Mouse (Mus musculus): ENCODE measurements at regions not wholly inside any gene's neighbourhood (a gene's known extent, or its start where the extent isn't known, plus 50 kb on each side); places are given as distances from the start of the nearest gene placed in this dataset.

GRCm38 (mm10) chr2:103848923-103849700 is 51.7 kb upstream of the Caprin1 start:
- Histone ChIP-seq H3K36me3 (no peaks in the 10 kb centered on the region), H3K4me1 (no peaks in the 10 kb centered on the region), H3K4me3 (no peak overlapping the region), H3K27me3 (ENCODE audit: low read depth, poor library complexity, severe bottlenecking) (no peaks in the 10 kb centered on the region), H3K9me3 (replicated peaks) (no peaks in the 10 kb centered on the region), H3K27ac (peak overlapping the region; percentile 38)
- DNase-seq (ENCODE audit: low spot score) = peak; percentile 52
- whole genome bisulfite sequencing = 78% methylated on average over 9 of the region's 9 CpGs

- 86% methylated on average over 9 of the region's 9 CpGs for WGBS
- Histone ChIP-seq H3K9me3 (replicated peaks) (no peaks in the 10 kb centered on the region), H3K36me3 (no peaks in the 10 kb centered on the region), H3K4me1 (no peaks in the 10 kb centered on the region), H3K4me3 (no peak overlapping the region), H3K27me3 (ENCODE audit: low read depth, poor library complexity, severe bottlenecking) (no peaks in the 10 kb centered on the region), H3K27ac (no peak overlapping the region)
- DNase-seq (ENCODE audit: low spot score) = no peak
Measured at GRCm38 (mm10) chr2:103849766-103850530, 52.5 kb upstream of the Caprin1 start.

GRCm38 (mm10) chr2:103850531-103850816 is 53.0 kb upstream of the Caprin1 start:
- Histone ChIP-seq H3K36me3 (no peaks in the 10 kb centered on the region), H3K27ac (no peak overlapping the region), H3K27me3 (ENCODE audit: low read depth, poor library complexity, severe bottlenecking) (no peaks in the 10 kb centered on the region), H3K9me3 (replicated peaks) (no peaks in the 10 kb centered on the region), H3K4me3 (no peak overlapping the region), H3K4me1 (no peaks in the 10 kb centered on the region)
- WGBS = 93% methylated on average over 5 of the region's 5 CpGs
- DNase-seq (ENCODE audit: low spot score) = no peak

- Histone ChIP-seq H3K4me1 (no peaks in the 10 kb centered on the region), H3K9me3 (replicated peaks) (no peaks in the 10 kb centered on the region), H3K27ac (no peak overlapping the region), H3K4me3 (no peak overlapping the region), H3K36me3 (no peaks in the 10 kb centered on the region), H3K27me3 (ENCODE audit: low read depth, poor library complexity, severe bottlenecking) (no peaks in the 10 kb centered on the region)
- no peak for DNase-seq (ENCODE audit: low spot score)
- 83% methylated on average over 3 of the region's 3 CpGs for WGBS
Measured at GRCm38 (mm10) chr2:103851171-103851570, 53.7 kb upstream of the Caprin1 start.

- H3K4me3 ChIP-seq = no peak overlapping the region
- H3K4me1 ChIP-seq = no peaks in the 10 kb centered on the region
- no peaks in the 10 kb centered on the region for H3K27me3 ChIP-seq (ENCODE audit: low read depth, poor library complexity, severe bottlenecking)
- H3K36me3 ChIP-seq = no peaks in the 10 kb centered on the region
- H3K9me3 ChIP-seq (replicated peaks) = peaks cover 3% of the 10 kb centered on the region; the same call in 1 of the 2 replicates
- DNase-seq (ENCODE audit: low spot score) = no peak
- H3K27ac ChIP-seq = no peak overlapping the region
- WGBS = 84% methylated on average over 8 of the region's 8 CpGs
Measured at GRCm38 (mm10) chr2:103861226-103861625, 63.8 kb upstream of the Caprin1 start.

- Histone ChIP-seq H3K36me3 (no peaks in the 10 kb centered on the region), H3K27me3 (ENCODE audit: low read depth, poor library complexity, severe bottlenecking) (no peaks in the 10 kb centered on the region), H3K4me3 (no peak overlapping the region), H3K9me3 (replicated peaks) (peaks cover 3% of the 10 kb centered on the region; the same call in 1 of the 2 replicates), H3K4me1 (peaks cover 9% of the 10 kb centered on the region), H3K27ac (no peak overlapping the region)
- DNase-seq (ENCODE audit: low spot score) = no peak
- WGBS = 33% methylated on average over 2 of the region's 2 CpGs
Measured at GRCm38 (mm10) chr2:103864254-103864653, 66.8 kb upstream of the Caprin1 start.

GRCm38 (mm10) chr2:103865319-103866171 is 68.1 kb upstream of the Caprin1 start:
- Histone ChIP-seq H3K36me3 (no peaks in the 10 kb centered on the region), H3K27me3 (ENCODE audit: low read depth, poor library complexity, severe bottlenecking) (no peaks in the 10 kb centered on the region), H3K4me3 (no peak overlapping the region), H3K9me3 (replicated peaks) (peaks cover 3% of the 10 kb centered on the region; the same call in 1 of the 2 replicates), H3K27ac (no peak overlapping the region), H3K4me1 (peaks cover 9% of the 10 kb centered on the region)
- WGBS = 83% methylated on average over 4 of the region's 4 CpGs
- peak; percentile 47 for DNase-seq (ENCODE audit: low spot score)

GRCm38 (mm10) chr2:103867241-103867957 is 70.0 kb upstream of the Caprin1 start:
- H3K27ac ChIP-seq = no peak overlapping the region
- peaks cover 19% of the 10 kb centered on the region for H3K4me1 ChIP-seq
- H3K36me3 ChIP-seq = no peaks in the 10 kb centered on the region
- H3K27me3 ChIP-seq (ENCODE audit: low read depth, poor library complexity, severe bottlenecking) = no peaks in the 10 kb centered on the region
- no peak overlapping the region for H3K4me3 ChIP-seq
- no peak for DNase-seq (ENCODE audit: low spot score)
- peaks cover 3% of the 10 kb centered on the region; the same call in 1 of the 2 replicates for H3K9me3 ChIP-seq (replicated peaks)
- 73% methylated on average over 14 of the region's 14 CpGs for WGBS

- Histone ChIP-seq H3K9me3 (replicated peaks) (peaks cover 3% of the 10 kb centered on the region; the same call in 1 of the 2 replicates), H3K27ac (no peak overlapping the region), H3K27me3 (ENCODE audit: low read depth, poor library complexity, severe bottlenecking) (no peaks in the 10 kb centered on the region), H3K36me3 (no peaks in the 10 kb centered on the region), H3K4me1 (peaks cover 20% of the 10 kb centered on the region), H3K4me3 (no peak overlapping the region)
- no peak for DNase-seq (ENCODE audit: low spot score)
- 94% methylated on average over 13 of the region's 13 CpGs for WGBS
Measured at GRCm38 (mm10) chr2:103867958-103868330, 70.5 kb upstream of the Caprin1 start.

- H3K27me3 ChIP-seq (ENCODE audit: low read depth, poor library complexity, severe bottlenecking) = no peaks in the 10 kb centered on the region
- H3K27ac ChIP-seq = no peak overlapping the region
- no peak for DNase-seq (ENCODE audit: low spot score)
- 59% methylated on average over 7 of the region's 7 CpGs for WGBS
- no peaks in the 10 kb centered on the region for H3K36me3 ChIP-seq
- peaks cover 20% of the 10 kb centered on the region for H3K4me1 ChIP-seq
- H3K4me3 ChIP-seq = no peak overlapping the region
- H3K9me3 ChIP-seq (replicated peaks) = peaks cover 3% of the 10 kb centered on the region; the same call in 1 of the 2 replicates
Measured at GRCm38 (mm10) chr2:103868655-103869054, 71.2 kb upstream of the Caprin1 start.

GRCm38 (mm10) chr2:103871522-103872276 is 74.2 kb upstream of the Caprin1 start:
- Histone ChIP-seq H3K27me3 (ENCODE audit: low read depth, poor library complexity, severe bottlenecking) (no peaks in the 10 kb centered on the region), H3K4me1 (peaks cover 20% of the 10 kb centered on the region), H3K9me3 (replicated peaks) (no peaks in the 10 kb centered on the region), H3K27ac (no peak overlapping the region), H3K4me3 (no peak overlapping the region), H3K36me3 (no peaks in the 10 kb centered on the region)
- DNase-seq (ENCODE audit: low spot score) = peak; percentile 80
- WGBS = 31% methylated on average over 12 of the region's 12 CpGs

GRCm38 (mm10) chr2:103872277-103872636 is 74.8 kb upstream of the Caprin1 start:
- Histone ChIP-seq H3K9me3 (replicated peaks) (no peaks in the 10 kb centered on the region), H3K4me3 (no peak overlapping the region), H3K27ac (no peak overlapping the region), H3K4me1 (peaks cover 20% of the 10 kb centered on the region), H3K36me3 (no peaks in the 10 kb centered on the region), H3K27me3 (ENCODE audit: low read depth, poor library complexity, severe bottlenecking) (no peaks in the 10 kb centered on the region)
- 59% methylated on average over 3 of the region's 3 CpGs for WGBS
- DNase-seq (ENCODE audit: low spot score) = no peak

Measured in limb, embryonic 10.5 days (tissue).